Mouse (Mus musculus) kidney, embryonic 14.5 days (tissue): ENCODE measurements around the gene Jph4. TPM values are rescaled to one million over a fixed set of nuclear protein-coding genes. Genes with fewer than 3 reads are reported as not detected.

ENCODE experiments used
- ATAC-seq: fragments of 200-750 bp; cut with Nextera tagmentation; 2 replicates; pipeline ENCODE4 v1.8.0; 2017; ENCODE audit warnings: moderate number of reproducible peaks, mild to moderate bottlenecking, moderate TSS enrichment, moderate library complexity; ENCODE audit not compliant: low FRiP score, low TSS enrichment
- H3K27ac ChIP-seq: fragments of 300-500 bp; sonication (generic); 2 replicates; pipeline ENCODE4 v1.5.1; 2014; ENCODE audit warnings: low read depth, mild to moderate bottlenecking, low read length, moderate library complexity, mixed read lengths
- H3K27me3 ChIP-seq: fragments of 300-500 bp; sonication (generic); 2 replicates; pipeline ENCODE4 v1.6.1; 2014; ENCODE audit warnings: mild to moderate bottlenecking, low read length; ENCODE audit not compliant: control insufficient read depth, insufficient read depth
- H3K36me3 ChIP-seq: fragments of 300-500 bp; sonication (generic); 2 replicates; pipeline ENCODE4 v1.6.1; 2014; ENCODE audit warnings: low read length, mixed read lengths; ENCODE audit not compliant: control insufficient read depth, insufficient read depth
- H3K4me1 ChIP-seq: fragments of 300-500 bp; sonication (generic); 2 replicates; pipeline ENCODE4 v1.6.1; 2014; ENCODE audit warnings: low read length, mixed read lengths; ENCODE audit not compliant: control insufficient read depth, insufficient read depth
- H3K4me2 ChIP-seq: fragments of 300-500 bp; sonication (generic); replicated peaks from 2 replicates; pipeline ENCODE4 v1.6.1; 2014; ENCODE audit warnings: low read depth, mild to moderate bottlenecking, low read length
- H3K4me3 ChIP-seq: fragments of 300-500 bp; sonication (generic); 2 replicates; pipeline ENCODE4 v1.5.1; 2014; ENCODE audit warnings: mild to moderate bottlenecking, low read length
- H3K9ac ChIP-seq: fragments of 300-500 bp; sonication (generic); 2 replicates; pipeline ENCODE4 v1.6.1; 2014; ENCODE audit warnings: low read depth, mild to moderate bottlenecking, low read length, moderate library complexity
- H3K9me3 ChIP-seq: fragments of 300-500 bp; sonication (generic); 2 replicates; pipeline ENCODE4 v1.6.1; 2016; ENCODE audit warnings: low read length; ENCODE audit not compliant: control insufficient read depth
- WGBS: fragments of 180-500 bp; shearing (Covaris S2); extraction: QIAGEN DNeasy Blood & Tissue Kit; methylation state at CpG from one replicate; pipeline ENCODE4 v1.1.7; 2014; 5-methylcytosine and 5-hydroxymethylcytosine counted together
- polyA plus RNA-seq: library from polyadenylated mRNA; unstranded; fragments of >200 nt; fragmentation: Nextera tagmentation; extraction: Ambion mirVana; gene quantifications from 2 replicates; pipeline ENCODE4 v1.2.1, GENCODE M21; 2014

Gene Jph4
- 0.43 and 0.55 TPM in 2 replicates for polyA plus RNA-seq

DNA sequence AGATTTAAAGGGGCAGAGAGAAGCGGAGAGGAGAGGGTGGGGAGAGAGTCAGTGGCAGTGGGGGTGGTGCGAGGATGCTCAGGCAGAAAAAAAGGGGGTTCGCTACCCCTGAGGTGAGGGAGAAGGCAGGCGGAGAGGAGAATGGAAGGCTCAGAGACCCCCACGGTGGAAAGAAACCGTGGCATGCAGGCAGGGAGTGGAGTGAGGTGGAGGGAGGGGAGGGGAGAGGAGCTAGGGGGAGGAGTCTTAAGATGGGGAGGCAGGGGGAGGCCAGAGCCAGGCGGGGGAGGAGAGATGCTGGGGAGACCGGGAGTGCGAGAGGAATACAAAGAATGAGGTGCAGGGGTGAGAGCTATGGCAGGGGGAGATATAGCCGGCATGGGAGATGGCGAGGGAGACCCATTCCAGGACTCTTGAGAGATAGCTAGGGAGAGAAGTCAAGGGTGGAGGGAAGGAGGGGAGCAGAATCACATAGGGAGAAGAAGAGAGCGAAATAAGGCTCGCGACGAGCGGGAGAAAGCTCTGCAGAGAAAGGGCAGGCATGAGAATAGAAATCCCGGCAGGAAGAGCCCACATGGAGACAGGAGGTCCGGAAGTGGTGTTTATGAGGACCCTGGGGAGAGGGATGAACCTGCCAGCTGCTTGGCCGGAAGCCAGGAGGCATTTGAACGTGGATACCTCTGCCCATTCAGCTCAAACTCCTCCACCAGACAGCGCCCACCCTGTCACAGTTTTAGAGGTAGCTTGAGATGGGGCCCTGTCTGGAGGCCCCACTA lies at the start of gene Jph4:
TSS of gene Jph4 (minus strand) at position 511 of the 776 bp plus-strand sequence.
- Histone ChIP-seq H3K4me3 (peak within 1 kb of the TSS; percentile 59), H3K9me3 (no peaks in the 10 kb centered on the region), H3K9ac (no peak within 1 kb of the TSS), H3K4me1 (peaks cover 17% of the 10 kb centered on the region; the same call in 1 of the 2 replicates), H3K4me2 (peak within 1 kb of the TSS; percentile 98), H3K27ac (no peak within 1 kb of the TSS), H3K36me3 (no peaks in the 10 kb centered on the region), H3K27me3 (peaks cover 28% of the 10 kb centered on the region)
- no peak for ATAC-seq
- 5% methylated on average over 21 of the region's 21 CpGs for WGBS

DNA sequence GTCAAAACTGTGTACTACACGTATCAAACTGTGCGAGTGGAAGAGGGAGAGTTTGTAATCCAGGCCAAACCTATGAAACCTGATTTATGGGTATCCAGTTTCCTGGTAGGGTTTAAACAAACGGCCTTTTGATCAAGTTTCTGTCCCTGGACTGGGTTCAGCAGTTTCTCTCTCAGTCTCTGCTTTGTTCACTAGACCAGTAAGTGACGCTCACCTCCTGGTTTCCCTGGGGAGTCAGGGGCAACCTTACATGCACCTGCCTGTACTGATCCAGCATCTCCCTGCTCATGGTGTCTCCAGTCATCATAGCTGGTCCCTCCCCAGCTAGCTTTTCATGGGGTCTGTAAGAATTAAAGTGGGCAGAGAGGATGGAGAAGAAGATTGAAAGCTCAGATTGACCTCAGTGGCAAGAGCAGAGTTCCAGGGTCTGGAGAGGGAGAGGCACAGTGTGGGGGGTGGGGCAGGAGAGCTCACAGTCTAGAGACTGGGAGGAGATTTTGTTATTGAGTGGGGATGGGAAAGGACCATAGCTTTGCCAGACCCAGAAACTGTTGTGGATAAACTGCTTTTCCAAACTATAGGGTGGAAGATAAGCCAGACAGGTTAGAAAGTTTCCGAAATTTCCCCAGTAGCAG lies 47.6 kb upstream of the Jph4 start:
- Histone ChIP-seq H3K27ac (peak overlapping the region; percentile 61), H3K4me3 (no peak overlapping the region), H3K36me3 (no peaks in the 10 kb centered on the region), H3K9me3 (no peaks in the 10 kb centered on the region), H3K4me2 (no peak overlapping the region), H3K9ac (no peak overlapping the region), H3K27me3 (no peaks in the 10 kb centered on the region), H3K4me1 (peaks cover 11% of the 10 kb centered on the region)
- 22% methylated on average over 5 of the region's 5 CpGs for WGBS
- peak; percentile 85 for ATAC-seq

DNA sequence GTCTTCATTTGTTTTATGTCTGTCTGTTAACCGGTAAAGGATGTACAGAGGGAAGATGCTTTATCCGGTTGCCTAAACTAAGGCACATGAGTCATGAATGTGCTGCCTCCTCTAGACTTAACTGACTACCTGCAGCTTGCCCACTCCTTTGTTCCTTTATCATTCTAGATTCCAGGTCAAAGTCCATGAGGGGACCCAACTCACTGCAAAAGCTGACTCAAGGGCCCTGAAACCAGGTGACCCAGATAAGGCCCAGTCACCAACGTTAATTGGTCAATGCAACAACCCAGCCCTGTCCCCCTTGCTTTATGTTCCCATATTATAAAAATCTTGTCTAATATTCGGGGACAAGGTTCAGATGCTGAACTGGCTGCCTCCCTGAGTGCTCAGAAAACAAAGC lies 45.4 kb upstream of the Jph4 start:
- no peaks in the 10 kb centered on the region for H3K27me3 ChIP-seq
- H3K9me3 ChIP-seq, result no peaks in the 10 kb centered on the region
- H3K36me3 ChIP-seq, result no peaks in the 10 kb centered on the region
- 86% methylated on average over 4 of the region's 4 CpGs for WGBS
- no peak overlapping the region for H3K9ac ChIP-seq
- H3K4me2 ChIP-seq, result no peak overlapping the region
- H3K27ac ChIP-seq, result no peak overlapping the region
- ATAC-seq, result no peak
- no peak overlapping the region for H3K4me3 ChIP-seq
- H3K4me1 ChIP-seq, result peaks cover 11% of the 10 kb centered on the region

DNA sequence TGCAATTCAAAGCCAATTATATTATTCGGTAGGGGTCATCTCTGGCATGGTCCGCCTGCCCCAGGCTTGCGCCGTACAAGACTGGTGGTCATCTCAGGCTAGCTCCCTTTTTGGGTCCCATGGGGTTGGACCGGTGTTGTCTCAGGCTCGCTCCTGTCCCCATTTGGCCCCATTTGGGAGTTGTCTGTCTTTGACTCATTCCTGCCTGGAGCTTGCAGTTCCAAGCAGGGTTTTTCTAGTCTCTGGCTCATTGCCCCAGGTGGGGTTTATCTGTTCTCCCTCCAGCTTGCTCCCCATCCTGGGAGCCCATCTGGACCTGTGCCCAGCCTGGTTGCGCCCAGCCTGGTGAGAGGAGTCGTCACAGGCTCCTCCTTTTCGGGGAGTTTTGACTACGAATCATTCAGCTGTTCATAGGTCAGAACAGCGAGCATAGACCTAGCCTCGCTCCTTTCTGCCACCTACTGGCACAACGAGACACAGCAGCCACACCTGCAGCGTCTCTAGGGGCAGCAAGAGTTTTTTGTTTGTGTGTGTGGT lies 44.4 kb upstream of the Jph4 start:
- ATAC-seq, result peak; percentile 56; the same call in 1 of the 2 replicates
- no peaks in the 10 kb centered on the region for H3K36me3 ChIP-seq
- no peak overlapping the region for H3K27ac ChIP-seq
- H3K27me3 ChIP-seq, result no peaks in the 10 kb centered on the region
- H3K9ac ChIP-seq, result no peak overlapping the region
- H3K4me1 ChIP-seq, result peaks cover 11% of the 10 kb centered on the region
- 32% methylated on average over 14 of the region's 14 CpGs for WGBS
- no peaks in the 10 kb centered on the region for H3K9me3 ChIP-seq
- no peak overlapping the region for H3K4me3 ChIP-seq
- peak overlapping the region; percentile 34 for H3K4me2 ChIP-seq

DNA sequence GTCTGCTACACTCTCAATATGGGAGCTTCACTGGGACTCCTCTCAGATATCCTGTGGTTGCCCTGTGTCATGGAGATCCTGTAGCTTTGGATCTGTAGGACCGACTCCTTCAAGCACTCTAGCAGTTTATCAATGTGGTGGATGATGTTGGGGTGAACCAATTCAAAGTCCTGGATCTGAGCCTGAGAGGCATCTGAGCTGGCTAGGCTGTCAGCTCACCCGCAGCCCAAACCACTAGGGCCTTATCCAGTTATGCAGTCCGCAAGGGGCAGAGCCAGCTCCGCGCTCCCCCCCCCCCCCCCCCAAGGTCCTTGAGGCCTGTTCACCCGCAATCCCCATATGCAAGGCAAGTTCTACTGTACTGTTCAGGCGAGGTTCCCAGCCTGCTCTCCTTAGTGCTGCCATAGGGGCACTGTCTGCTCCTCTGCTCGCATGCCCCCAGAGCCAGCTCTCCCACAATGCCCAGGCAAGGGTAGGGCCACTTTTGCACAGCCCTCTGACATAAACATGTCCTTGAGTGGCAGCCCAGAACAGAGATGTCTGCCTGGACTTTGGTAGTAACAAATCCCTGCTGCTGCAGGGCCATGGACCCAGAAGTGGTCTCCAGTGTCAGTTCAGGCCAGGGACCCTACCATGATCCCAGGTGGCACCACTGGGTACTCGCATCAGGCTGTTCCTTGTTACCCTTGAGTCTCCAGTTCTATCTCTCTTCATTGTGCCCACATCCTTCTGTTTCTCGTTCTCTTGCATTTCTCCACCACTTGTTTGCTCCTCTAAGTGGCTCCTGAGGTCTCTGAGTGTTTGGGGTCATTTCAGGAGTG lies 43.7 kb upstream of the Jph4 start:
- WGBS, result 90% methylated on average over 8 of the region's 10 CpGs

DNA sequence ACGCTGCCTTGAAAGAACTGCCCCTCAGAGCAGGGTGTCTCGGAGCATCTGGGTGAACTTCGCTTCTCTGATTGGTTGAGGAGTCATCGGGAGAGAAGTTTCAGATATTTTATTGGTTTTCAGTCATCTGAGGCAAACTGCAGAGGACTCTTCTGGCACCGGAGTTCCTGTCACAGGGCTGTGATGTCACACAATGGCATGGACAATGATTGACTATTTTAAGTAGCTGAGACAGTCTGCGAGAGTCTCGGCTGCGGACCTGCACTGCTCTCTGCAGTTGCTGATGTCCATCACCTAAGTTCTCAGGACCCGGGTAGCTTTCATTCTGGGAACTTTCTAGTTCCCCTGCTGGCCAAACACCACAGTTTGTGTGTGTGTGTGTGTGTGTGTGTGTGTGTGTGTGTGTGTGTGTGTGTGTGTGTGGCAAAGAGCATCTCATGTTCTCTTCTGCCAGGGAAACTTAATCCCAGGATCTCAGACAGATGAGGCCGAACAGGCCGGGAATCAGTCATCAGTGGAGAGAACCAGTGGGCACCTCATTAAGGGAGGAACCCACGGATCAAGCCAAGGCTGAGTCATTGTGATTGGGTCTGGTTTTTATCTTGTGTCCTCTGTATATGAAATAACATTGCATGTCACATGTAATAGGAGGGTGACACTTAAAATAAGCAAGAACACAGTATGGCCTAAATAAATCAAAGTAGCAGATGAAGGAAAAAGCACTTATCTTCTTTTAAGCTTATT lies 40.8 kb upstream of the Jph4 start:
- 40% methylated on average over 12 of the region's 12 CpGs for WGBS
- Histone ChIP-seq H3K36me3 (no peaks in the 10 kb centered on the region), H3K27me3 (no peaks in the 10 kb centered on the region), H3K9ac (no peak overlapping the region), H3K27ac (no peak overlapping the region), H3K4me1 (no peaks in the 10 kb centered on the region), H3K4me3 (no peak overlapping the region), H3K4me2 (no peak overlapping the region), H3K9me3 (no peaks in the 10 kb centered on the region)
- peak; percentile 45; the same call in 1 of the 2 replicates for ATAC-seq

More for the DNA sequence above, 43.7 kb upstream of the Jph4 start:
- Histone ChIP-seq H3K9me3 (no peaks in the 10 kb centered on the region), H3K36me3 (no peaks in the 10 kb centered on the region), H3K9ac (no peak overlapping the region), H3K27me3 (no peaks in the 10 kb centered on the region), H3K27ac (no peak overlapping the region), H3K4me3 (no peak overlapping the region), H3K4me1 (peaks cover 11% of the 10 kb centered on the region), H3K4me2 (no peak overlapping the region)
- ATAC-seq, result no peak

DNA sequence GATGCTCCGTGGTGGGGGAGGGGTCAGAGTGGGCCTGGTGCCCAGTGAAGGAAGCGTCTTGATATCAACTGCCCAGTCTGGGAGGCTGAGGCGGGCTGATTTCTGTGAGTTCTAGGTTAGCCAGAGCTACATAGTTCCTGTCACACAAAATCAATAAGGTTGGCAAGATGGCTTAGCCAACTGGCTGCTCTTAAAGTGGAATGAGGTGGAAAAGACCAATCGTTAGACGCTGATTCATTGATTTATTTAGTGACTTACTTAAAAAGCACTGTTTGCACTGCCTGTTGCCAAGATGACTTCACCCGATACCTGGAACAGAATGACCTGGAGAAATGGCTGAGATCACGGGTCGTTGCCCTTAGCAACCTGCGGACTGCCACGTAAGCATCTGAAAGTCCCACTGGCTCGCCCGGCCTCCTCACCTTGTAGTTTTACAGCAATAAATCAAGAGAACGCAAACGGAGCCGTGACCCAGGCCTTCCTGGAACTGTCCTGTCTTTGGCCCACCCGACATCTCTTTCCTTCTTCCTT lies 36.3 kb upstream of the Jph4 start:
- WGBS, result 67% methylated on average over 16 of the region's 16 CpGs
- no peak for ATAC-seq
- Histone ChIP-seq H3K36me3 (no peaks in the 10 kb centered on the region), H3K9ac (no peak overlapping the region), H3K4me2 (no peak overlapping the region), H3K4me3 (no peak overlapping the region), H3K27ac (no peak overlapping the region), H3K27me3 (no peaks in the 10 kb centered on the region), H3K4me1 (no peaks in the 10 kb centered on the region), H3K9me3 (no peaks in the 10 kb centered on the region)

DNA sequence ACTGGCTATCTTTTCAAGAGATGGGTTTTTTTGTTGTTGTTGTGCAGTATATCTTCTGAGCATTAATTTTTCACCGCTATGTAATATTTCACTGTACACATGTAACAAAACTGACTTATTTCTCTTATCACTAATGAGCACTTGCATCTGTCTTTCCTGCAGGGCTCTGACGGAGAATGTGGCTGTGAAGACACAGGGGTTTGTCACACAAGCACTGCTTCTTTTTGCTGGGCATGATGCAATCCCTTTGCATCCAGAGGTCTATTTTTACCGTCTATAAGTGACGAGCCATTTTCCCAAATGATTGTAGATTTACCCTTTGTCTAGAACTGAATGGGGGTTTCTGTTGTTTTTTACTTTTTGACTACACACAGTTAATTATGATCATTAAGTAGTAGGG lies 35.4 kb upstream of the Jph4 start:
- no peak overlapping the region for H3K4me3 ChIP-seq
- no peaks in the 10 kb centered on the region for H3K27me3 ChIP-seq
- no peak overlapping the region for H3K9ac ChIP-seq
- 86% methylated on average over 4 of the region's 4 CpGs for WGBS
- H3K9me3 ChIP-seq, result no peaks in the 10 kb centered on the region
- H3K27ac ChIP-seq, result no peak overlapping the region
- no peaks in the 10 kb centered on the region for H3K4me1 ChIP-seq
- no peaks in the 10 kb centered on the region for H3K36me3 ChIP-seq
- ATAC-seq, result no peak
- H3K4me2 ChIP-seq, result no peak overlapping the region
